Mouse (Mus musculus): ENCODE results near the gene Phkg2.

The Phkg2 gene

DNA sequence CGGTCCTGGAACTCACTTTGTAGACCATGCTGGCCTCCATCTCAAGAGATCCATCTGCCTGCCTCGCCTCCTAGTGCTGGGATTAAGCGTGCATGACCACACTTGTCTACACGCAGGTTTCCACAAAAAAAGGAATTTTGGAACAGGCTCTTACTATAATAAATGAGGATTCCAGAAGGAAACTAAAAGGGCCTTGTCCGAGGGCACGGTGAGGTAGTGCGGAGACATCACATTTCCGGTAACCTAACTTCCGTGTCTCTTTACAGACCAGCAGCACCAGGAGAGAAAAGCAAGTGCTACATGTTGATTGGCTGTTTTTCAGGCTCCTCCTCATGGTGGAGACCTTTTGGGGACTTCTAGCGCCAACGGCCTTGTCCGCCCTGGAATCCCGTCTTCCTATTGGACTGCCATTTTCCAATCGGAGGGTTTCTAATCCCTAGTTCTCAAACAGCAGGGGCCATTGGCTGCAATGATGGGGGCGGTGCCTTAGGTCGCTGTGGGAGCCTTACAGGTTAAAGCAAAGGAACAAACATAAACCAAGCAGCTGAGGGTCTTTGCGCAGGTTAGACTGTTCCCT, at the start of gene Phkg2:
Gene Phkg2 (plus strand): TSS at position 446 of the 577 bp plus-strand sequence.
- in situ Hi-C loops (cut with MboI; ENCODE audit: unreplicated experiment in 2 of 2) = no loop called here

- in situ Hi-C loops (cut with MboI; ENCODE audit: unreplicated experiment in 2 of 2) = loop anchor here in 1 of 2 experiments (25.0 kb wide), 1 partner anchor 979 kb away; the partner anchor contains the start of gene Eif3c
These were observed 31.5 kb upstream of the Phkg2 start for GRCm38 (mm10) chr7:127541671-127542070.

GRCm38 (mm10) chr7:127549116-127549835, 23.9 kb upstream of the Phkg2 start:
- in situ Hi-C loops (cut with MboI; ENCODE audit: unreplicated experiment in 2 of 2) = loop anchor here in 1 of 2 experiments (25.0 kb wide), 1 partner anchor 987 kb away; the partner anchor contains the start of gene Eif3c

- in situ Hi-C loops (cut with MboI; ENCODE audit: unreplicated experiment in 2 of 2) = no loop called here
These were observed 21.6 kb upstream of the Phkg2 start for GRCm38 (mm10) chr7:127551558-127551957.

- in situ Hi-C loops (cut with MboI; ENCODE audit: unreplicated experiment in 2 of 2) = no loop called here
These were observed 12.6 kb upstream of the Phkg2 start for GRCm38 (mm10) chr7:127560580-127560979.

DNA sequence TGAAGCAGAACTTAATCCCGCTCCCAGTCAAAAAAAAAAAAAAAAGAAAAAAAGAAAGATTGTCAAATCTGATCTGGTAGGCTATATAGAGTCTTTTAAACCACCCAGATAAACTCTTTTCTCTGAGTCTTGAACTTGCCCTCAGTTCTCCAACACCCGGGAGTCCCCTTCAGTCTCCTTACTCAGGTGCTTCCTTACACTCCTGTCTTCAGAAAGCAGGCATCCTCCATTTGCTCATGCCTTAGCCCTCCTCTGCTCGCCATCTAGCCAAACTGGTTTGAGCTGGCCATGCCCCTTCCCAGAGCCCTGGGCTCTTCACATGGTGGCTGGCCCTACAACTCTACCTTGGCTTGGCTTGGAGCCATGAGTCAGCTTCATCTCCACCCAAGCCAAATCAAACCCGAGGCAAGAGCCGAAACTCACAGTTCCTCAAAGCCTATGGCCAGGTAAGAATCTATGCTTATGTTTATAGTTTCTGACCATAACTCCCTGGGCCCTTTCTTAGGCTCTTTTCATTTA, 11.7 kb upstream of the Phkg2 start, which contains the start of gene Tmem265:
Gene Tmem265 (plus strand): TSS at position 51 of the 519 bp plus-strand sequence.
- in situ Hi-C loops (cut with MboI; ENCODE audit: unreplicated experiment in 2 of 2) = no loop called here

GRCm38 (mm10) chr7:127564381-127565150, 8.6 kb upstream of the Phkg2 start:
- in situ Hi-C loops (cut with MboI; ENCODE audit: unreplicated experiment in 2 of 2) = no loop called here

DNA sequence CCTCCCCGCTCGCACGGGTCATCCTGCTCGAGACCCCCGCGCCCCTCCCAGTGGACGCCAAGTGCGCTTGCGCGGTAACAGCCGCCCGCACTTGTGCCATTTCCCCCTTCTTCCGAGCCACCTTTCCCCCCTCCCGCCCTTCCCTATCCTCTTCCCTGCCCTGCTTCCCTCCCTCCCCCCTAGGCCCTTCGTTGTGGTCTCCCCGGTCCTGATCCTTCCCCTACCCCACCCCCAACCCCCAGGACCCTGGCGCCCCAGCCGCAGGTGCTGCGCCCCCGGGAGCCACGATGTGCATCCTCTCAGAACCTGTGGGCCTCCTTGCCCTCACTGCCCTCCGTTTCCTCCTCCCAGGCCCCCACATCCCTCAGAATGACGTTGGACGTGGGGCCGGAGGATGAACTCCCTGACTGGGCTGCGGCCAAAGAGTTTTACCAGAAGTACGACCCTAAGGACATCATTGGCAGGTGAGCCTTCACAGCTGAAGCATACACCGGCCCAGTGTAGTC, 416 bp downstream of the Phkg2 start:
- in situ Hi-C loops (cut with MboI; ENCODE audit: unreplicated experiment in 2 of 2) = no loop called here

GRCm38 (mm10) chr7:127574115-127574514, 975 bp downstream of the Phkg2 start:
- in situ Hi-C loops (cut with MboI; ENCODE audit: unreplicated experiment in 2 of 2) = no loop called here

GRCm38 (mm10) chr7:127583260-127583659, 10.1 kb downstream of the Phkg2 start:
- in situ Hi-C loops (cut with MboI; ENCODE audit: unreplicated experiment in 2 of 2) = no loop called here

GRCm38 (mm10) chr7:127585031-127585430, 11.9 kb downstream of the Phkg2 start:
- in situ Hi-C loops (cut with MboI; ENCODE audit: unreplicated experiment in 2 of 2) = no loop called here

- in situ Hi-C loops (cut with MboI; ENCODE audit: unreplicated experiment in 2 of 2) = no loop called here
These were observed 13.0 kb downstream of the Phkg2 start for GRCm38 (mm10) chr7:127586149-127586548.

DNA sequence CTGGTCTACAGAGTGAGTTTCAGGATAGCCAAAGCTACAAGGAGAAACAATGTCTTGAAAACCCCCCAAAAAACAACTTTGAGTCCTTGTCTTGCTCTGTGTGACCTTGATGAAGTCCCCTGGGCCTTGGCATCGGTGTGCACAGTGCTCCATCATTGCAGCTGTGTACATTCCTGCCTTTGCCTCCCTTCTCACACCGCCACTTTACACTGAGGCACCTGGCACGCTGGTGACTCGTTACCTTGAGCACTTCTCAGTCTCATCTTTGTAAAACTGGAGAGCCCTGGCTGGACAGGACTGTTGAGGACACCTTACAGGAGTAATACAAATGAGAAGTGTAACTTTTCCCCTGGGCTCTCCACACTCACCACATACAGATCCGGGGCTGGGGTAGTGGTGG, 14.1 kb downstream of the Phkg2 start:
- in situ Hi-C loops (cut with MboI; ENCODE audit: unreplicated experiment in 2 of 2) = no loop called here

GRCm38 (mm10) chr7:127588011-127588871, 15.1 kb downstream of the Phkg2 start, which contains the start of the genes Ccdc189 and Rnf40:
Ccdc189 (minus strand) TSS chr7:127588595.
Rnf40 (plus strand) TSS chr7:127588767.
- in situ Hi-C loops (cut with MboI; ENCODE audit: unreplicated experiment in 2 of 2) = no loop called here

DNA sequence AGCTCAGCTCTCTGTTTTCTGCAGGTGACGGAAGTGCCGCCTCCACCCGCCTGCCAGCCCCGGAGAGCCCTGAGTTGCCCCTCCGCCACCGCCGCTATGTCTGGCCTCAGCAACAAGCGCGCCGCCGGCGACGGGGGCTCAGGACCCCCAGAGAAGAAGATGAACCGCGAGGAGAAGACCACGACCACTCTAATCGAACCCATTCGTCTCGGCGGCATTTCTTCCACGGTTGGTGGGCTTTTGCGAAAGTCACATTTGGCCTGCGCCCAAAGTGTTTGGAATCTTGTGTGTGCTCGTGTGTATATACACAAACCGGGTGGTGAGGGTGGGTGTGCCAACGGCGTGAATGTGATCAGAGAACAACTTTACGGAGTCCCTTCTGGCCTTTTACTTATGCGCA, 15.8 kb downstream of the Phkg2 start:
- in situ Hi-C loops (cut with MboI; ENCODE audit: unreplicated experiment in 2 of 2) = no loop called here

DNA sequence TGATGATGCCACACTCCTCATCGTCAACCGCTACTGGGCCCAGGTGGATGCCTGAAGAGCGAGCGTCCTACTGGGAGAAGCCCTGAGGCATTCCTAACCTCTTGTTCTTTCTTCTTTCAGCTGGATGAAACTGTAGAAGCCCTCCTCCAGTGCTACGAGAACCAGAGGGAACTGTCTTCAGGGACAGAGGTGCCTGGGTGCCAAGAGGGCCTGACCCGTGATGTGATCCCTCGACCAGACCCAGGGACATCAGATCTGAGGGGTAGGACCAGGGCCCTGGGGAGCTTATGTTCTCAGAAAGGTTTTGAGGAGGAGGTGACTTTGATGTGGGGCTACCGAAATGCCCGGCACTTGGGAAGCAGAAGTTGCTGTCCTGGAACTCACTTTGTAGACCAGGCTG, 16.5 kb downstream of the Phkg2 start:
- in situ Hi-C loops (cut with MboI; ENCODE audit: unreplicated experiment in 2 of 2) = no loop called here

DNA sequence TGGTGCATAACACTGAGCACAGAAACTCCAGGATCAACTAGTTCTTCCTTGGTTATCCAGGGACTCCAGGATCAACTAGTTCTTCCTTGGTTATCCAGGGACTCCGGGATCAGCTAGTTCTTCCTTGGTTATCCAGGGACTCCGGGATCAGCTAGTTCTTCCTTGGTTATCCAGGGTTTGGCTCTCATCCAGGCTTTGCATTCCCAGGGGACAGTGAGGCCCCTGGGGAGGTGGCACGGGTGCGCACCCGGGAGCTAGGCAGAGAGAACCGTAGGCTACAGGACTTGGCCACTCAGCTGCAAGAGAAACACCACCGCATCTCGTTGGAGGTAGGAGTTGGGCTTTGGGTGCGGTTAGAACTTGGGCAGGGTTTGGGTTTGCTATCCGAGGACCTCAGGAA, 18.0 kb downstream of the Phkg2 start:
- in situ Hi-C loops (cut with MboI; ENCODE audit: unreplicated experiment in 2 of 2) = no loop called here

DNA sequence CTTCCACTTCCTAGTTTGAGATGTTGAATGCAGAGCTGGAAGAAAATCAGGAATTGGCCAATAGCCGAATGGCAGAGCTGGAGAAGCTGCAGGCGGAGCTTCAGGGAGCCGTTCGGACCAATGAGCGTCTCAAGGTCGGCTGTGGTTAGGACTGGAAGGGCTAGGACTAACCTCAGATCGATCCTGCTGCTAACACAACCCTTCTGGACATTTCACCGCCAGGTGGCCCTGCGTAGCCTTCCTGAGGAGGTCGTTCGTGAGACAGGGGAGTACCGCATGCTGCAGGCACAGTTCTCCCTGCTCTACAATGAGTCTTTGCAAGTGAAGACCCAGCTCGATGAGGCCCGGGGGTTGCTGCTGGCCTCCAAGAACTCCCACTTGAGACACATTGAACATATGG, 19.4 kb downstream of the Phkg2 start:
- in situ Hi-C loops (cut with MboI; ENCODE audit: unreplicated experiment in 2 of 2) = no loop called here

DNA sequence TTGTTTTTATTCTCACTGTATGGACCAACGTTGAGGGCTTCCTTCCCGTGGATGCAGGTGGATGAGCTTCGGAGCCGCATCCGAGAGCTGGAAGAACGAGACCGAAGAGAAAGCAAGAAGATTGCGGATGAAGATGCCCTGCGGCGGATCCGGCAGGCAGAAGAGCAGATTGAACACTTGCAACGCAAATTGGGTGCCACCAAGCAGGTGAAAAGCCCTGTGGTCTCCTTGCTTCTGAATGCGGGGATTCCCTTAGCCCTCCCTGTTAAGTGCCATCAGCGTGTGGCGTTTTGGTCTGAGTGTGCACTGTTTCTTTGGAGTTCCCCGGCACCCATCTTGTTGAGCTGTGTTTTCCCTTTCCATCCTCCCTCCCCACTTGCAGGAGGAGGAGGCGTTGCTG, 23.6 kb downstream of the Phkg2 start:
- in situ Hi-C loops (cut with MboI; ENCODE audit: unreplicated experiment in 2 of 2) = no loop called here

DNA sequence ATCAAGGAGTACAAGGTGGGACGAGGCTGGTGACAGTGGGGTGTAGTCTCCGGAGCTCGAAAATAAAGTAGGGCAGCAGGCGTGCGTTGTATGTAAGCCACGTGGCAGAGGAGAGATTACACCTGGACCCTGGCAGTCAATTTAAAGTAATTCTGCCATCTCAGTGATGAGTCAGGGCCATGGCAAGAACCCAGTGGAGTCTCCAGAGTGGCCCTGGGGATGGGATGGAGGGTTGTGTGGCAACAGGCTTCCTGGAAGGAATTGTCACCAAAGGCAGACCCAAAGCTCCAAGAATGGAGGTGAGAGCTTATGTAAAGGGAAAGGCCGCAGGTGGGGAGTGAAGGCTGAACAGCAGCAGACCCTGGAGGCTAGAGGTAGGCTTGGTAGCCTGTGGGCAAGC, 27.5 kb downstream of the Phkg2 start:
- in situ Hi-C loops (cut with MboI; ENCODE audit: unreplicated experiment in 2 of 2) = no loop called here

Data from v-Abl transformed pro-B cells (cell line).